ENCODE assay signal across 8 mouse cellular contexts in the genomic region with DNA sequence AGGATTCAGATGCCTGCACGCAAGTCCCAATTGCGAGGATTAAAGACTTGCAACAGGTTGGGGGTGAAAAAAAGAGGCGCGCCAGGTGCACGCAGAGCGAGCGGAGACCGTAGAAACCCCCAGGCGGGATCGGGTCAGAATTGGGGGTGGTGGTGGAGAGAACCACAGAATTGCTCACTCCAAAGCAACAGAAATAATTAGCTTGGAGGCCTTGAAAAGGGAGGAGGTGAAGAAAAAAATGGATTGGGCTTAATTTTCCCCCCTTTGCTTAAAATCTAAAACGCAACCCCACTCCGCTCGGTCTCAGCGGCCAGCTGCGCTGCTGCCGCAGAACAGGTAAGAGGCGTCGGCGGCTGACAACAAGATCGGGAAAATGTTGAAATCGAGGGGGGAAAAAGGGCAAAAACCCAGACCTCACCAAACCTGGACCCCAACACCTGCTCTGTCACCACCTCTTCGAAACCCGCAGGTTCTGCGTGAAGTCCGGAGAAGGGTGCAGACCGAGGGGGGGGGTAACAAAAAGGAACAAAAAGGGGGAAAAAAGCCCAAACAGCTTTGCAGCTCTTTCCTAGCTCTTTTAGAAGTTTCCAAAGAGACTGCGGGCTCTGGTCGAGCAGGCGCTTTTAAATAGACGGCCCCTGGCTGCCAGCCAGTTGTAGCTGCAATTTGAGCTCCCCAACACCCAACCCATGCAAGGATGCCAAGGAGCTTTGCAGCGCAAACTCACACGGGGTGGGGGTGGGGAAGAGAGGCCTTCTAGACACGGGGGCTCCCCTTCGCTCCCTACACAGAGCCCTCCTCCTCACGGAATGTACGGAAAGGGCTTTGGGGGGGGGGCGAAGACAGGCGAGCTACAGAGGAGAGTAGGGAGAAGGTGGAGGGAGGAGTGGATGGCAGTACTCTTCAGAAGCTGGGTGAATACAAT. TPM values are rescaled to one million over a fixed set of nuclear protein-coding genes. Genes with fewer than 3 reads are reported as not detected.
DNase-seq lines count a peak whose midpoint lies in the region; ATAC-seq and TF ChIP-seq lines count a peak whose summit lies in the region.

A gene (minus strand): TSS at position 598 of the 925 bp plus-strand sequence.

- no peak for TF ChIP-seq CTCF in cortical plate, adult 2 months (IDR thresholded peaks at IDR 0.05; ENCODE audit: extremely low read depth, insufficient read depth, low read length)
- TF ChIP-seq CTCF in intestine, postnatal 0 days (IDR thresholded peaks at IDR 0.05; ENCODE audit: low read depth), result no peak

- no peaks in the 10 kb centered on the region for H3K9me3 ChIP-seq in intestine, postnatal 0 days (ENCODE audit: control insufficient read depth)
- no peaks in the 10 kb centered on the region for H3K9me3 ChIP-seq in limb, embryonic 10.5 days (replicated peaks)
- no peaks in the 10 kb centered on the region for H3K9me3 ChIP-seq in midbrain, embryonic 14.5 days (ENCODE audit: control insufficient read depth, low read length)

- peak within 1 kb of the TSS; percentile 26; the same call in 1 of the 2 replicates for H3K9ac ChIP-seq in intestine, postnatal 0 days (ENCODE audit: low read depth, low read length)
- peak within 1 kb of the TSS; percentile 67 for H3K9ac ChIP-seq in midbrain, embryonic 14.5 days (replicated peaks; ENCODE audit: low read length)

- peak within 1 kb of the TSS; percentile 46 for H3K4me3 ChIP-seq in cortical plate, adult 2 months (ENCODE audit: insufficient read depth, low read length)
- peak within 1 kb of the TSS; percentile 49 for H3K4me3 ChIP-seq in intestine, postnatal 0 days (ENCODE audit: low read depth, low read length)
- H3K4me3 ChIP-seq in limb, embryonic 10.5 days, result peak within 1 kb of the TSS; percentile 65
- peak within 1 kb of the TSS; percentile 49 for H3K4me3 ChIP-seq in midbrain, embryonic 14.5 days (replicated peaks; ENCODE audit: low read depth, low read length)

- H3K4me2 ChIP-seq in intestine, postnatal 0 days (replicated peaks; ENCODE audit: low read depth), result peak within 1 kb of the TSS; percentile 83
- peak within 1 kb of the TSS; percentile 93 for H3K4me2 ChIP-seq in midbrain, embryonic 14.5 days (ENCODE audit: low read length)

- no peaks in the 10 kb centered on the region for H3K36me3 ChIP-seq in intestine, postnatal 0 days (ENCODE audit: control insufficient read depth, insufficient read depth)
- no peaks in the 10 kb centered on the region for H3K36me3 ChIP-seq in limb, embryonic 10.5 days
- H3K36me3 ChIP-seq in midbrain, embryonic 14.5 days (ENCODE audit: control insufficient read depth, insufficient read depth, low read length), result no peaks in the 10 kb centered on the region

- ATAC-seq in intestine, postnatal 0 days, result no peak
- ATAC-seq in midbrain, embryonic 14.5 days (ENCODE audit: low FRiP score, low TSS enrichment), result peak; percentile 54
- ATAC-seq in monocyte, adult 5-6 weeks (replicated peaks; ENCODE audit: insufficient number of reproducible peaks, low FRiP score, low TSS enrichment, poor library complexity, severe bottlenecking), result no peak

- DNase-seq in adrenal gland, adult 18-20 months (ENCODE audit: low spot score in 2 of 2), result peak; percentile 31 to 71
- DNase-seq in gastrocnemius, postnatal 4 days (ENCODE audit: low spot score in 2 of 2), result peak; percentile 85 to 90
- DNase-seq in limb, embryonic 10.5 days (ENCODE audit: low spot score), result peak; percentile 75
- DNase-seq in midbrain, embryonic 14.5 days, result peak; percentile 86
- peak; percentile 48 for DNase-seq in testis, postnatal 14 days (ENCODE audit: low spot score)

- peaks cover 37% of the 10 kb centered on the region; the same call in 1 of the 2 replicates for H3K27me3 ChIP-seq in intestine, postnatal 0 days (replicated peaks; ENCODE audit: control insufficient read depth, insufficient read depth, low read length)
- peaks cover 71% of the 10 kb centered on the region for H3K27me3 ChIP-seq in limb, embryonic 10.5 days (ENCODE audit: low read depth, poor library complexity, severe bottlenecking)
- peaks cover 16% of the 10 kb centered on the region; the same call in 1 of the 2 replicates for H3K27me3 ChIP-seq in midbrain, embryonic 14.5 days (ENCODE audit: control insufficient read depth, insufficient read depth, low read length)

- peak; percentile 46; the same call in 1 of the 2 replicates for TF ChIP-seq POLR2A in cortical plate, adult 2 months (IDR thresholded peaks at IDR 0.05; ENCODE audit: extremely low read depth, insufficient read depth, low read length)

- H3K27ac ChIP-seq in cortical plate, adult 2 months (ENCODE audit: insufficient read depth, low read length), result peak within 1 kb of the TSS; percentile 31; the same call in 1 of the 2 replicates
- peak within 1 kb of the TSS; percentile 35; the same call in 1 of the 2 replicates for H3K27ac ChIP-seq in intestine, postnatal 0 days (ENCODE audit: low read depth, low read length)
- peak within 1 kb of the TSS; percentile 85 for H3K27ac ChIP-seq in limb, embryonic 10.5 days
- H3K27ac ChIP-seq in midbrain, embryonic 14.5 days (replicated peaks; ENCODE audit: low read depth, low read length), result peak within 1 kb of the TSS; percentile 65

- WGBS in intestine, postnatal 0 days, result 1% methylated on average over 38 of the region's 38 CpGs
- under 1% methylated on average over 38 of the region's 38 CpGs for WGBS in limb, embryonic 10.5 days
- WGBS in midbrain, embryonic 14.5 days, result under 1% methylated on average over 38 of the region's 38 CpGs

- 0 out of 2 replicates have a peak, but pooled peaks cover 1% of the 10 kb centered on the region for H3K4me1 ChIP-seq in cortical plate, adult 2 months (ENCODE audit: control insufficient read depth, insufficient read depth, low read length)
- peaks cover 5% of the 10 kb centered on the region for H3K4me1 ChIP-seq in intestine, postnatal 0 days (replicated peaks; ENCODE audit: control insufficient read depth, insufficient read depth, low read length)
- peaks cover 76% of the 10 kb centered on the region for H3K4me1 ChIP-seq in limb, embryonic 10.5 days
- peaks cover 29% of the 10 kb centered on the region for H3K4me1 ChIP-seq in midbrain, embryonic 14.5 days (ENCODE audit: control insufficient read depth, insufficient read depth, low read length)

RNA-seq across cellular contexts. Expression of the gene that starts here (rescaled TPM):
- total RNA-seq in adrenal gland, adult 18-20 months (2021), result 100 to 1,000 TPM in 1 of 2 experiments, 10 to 100 TPM in 1; 99.0 to 159 TPM
- polyA plus RNA-seq in cortical plate, adult 2 months (2012; rRNA removed), result 60.2 and 64.2 TPM in 2 replicates
- total RNA-seq in gastrocnemius, postnatal 4 days (2021), result 100 to 1,000 TPM; 335 to 342 TPM
- 14.3 and 14.6 TPM in 2 replicates for polyA plus RNA-seq in intestine, postnatal 0 days (2015; fragmentation: Nextera tagmentation; extraction: Ambion mirVana)
- 44.4 and 55.4 TPM in 2 replicates for polyA plus RNA-seq in limb, embryonic 10.5 days (2016; fragmentation: Nextera tagmentation; extraction: Ambion mirVana)
- polyA plus RNA-seq in midbrain, embryonic 14.5 days (2014; fragmentation: Nextera tagmentation; extraction: Ambion mirVana), result 22.4 and 30.4 TPM in 2 replicates
- 0.19 to 0.64 TPM in 2 of 3 replicates, not detected in the other for total RNA-seq in monocyte, adult 5-6 weeks (2017)

Comparison
In these comparisons a context has a peak if more than half of its experiments do, and no peak if none do; other contexts are left out.
1. RNA of the gene that starts here (total RNA-seq): 335 to 342 TPM in gastrocnemius, postnatal 4 days and 99.0 to 159 TPM in adrenal gland, adult 18-20 months; 0.19 to 0.64 TPM in monocyte, adult 5-6 weeks; every median in the first group is over 10 times any median in the second.
2. H3K27ac ChIP-seq: peak in every context shown above with its lines; median percentile 85 in limb, embryonic 10.5 days; 65 in midbrain, embryonic 14.5 days; 35 in intestine, postnatal 0 days; 31 in cortical plate, adult 2 months.
3. Peak in every context shown above with its lines, with median percentiles within 50 percentile points of each other: DNase-seq and H3K4me3 ChIP-seq.